Mouse (Mus musculus) mesoderm, embryonic 11.5 days (tissue): ENCODE data around the gene Casp4.

Source experiments
- DNase-seq: peaks from one replicate; pipeline ENCODE4 v3.0.0-alpha.2; 2012; ENCODE audit warnings: low read depth, low spot score

Casp4 gene

DNA sequence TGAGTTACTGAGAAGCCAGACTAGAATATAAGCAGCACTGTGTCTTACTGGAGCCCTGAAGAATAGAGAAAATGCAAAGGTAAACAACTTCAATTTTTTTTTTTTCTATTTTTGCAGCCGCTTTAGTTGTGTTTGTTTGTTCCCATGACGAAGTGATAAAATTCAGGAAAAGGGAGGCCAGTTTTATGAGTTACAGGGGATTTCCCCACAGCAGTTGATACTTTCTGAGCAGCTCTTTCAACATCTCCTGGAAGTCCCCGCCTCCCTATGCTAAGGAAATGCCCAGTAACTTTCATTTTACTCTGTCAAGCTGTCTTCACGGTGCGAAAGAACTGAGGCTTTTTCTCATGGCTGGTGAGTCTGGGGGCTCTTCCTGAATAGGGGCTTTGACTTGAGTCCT lies at the start of gene Casp4:
Casp4 (plus strand) TSS at position 268 of the 400 bp plus-strand sequence.
- DNase-seq = no peak

DNA sequence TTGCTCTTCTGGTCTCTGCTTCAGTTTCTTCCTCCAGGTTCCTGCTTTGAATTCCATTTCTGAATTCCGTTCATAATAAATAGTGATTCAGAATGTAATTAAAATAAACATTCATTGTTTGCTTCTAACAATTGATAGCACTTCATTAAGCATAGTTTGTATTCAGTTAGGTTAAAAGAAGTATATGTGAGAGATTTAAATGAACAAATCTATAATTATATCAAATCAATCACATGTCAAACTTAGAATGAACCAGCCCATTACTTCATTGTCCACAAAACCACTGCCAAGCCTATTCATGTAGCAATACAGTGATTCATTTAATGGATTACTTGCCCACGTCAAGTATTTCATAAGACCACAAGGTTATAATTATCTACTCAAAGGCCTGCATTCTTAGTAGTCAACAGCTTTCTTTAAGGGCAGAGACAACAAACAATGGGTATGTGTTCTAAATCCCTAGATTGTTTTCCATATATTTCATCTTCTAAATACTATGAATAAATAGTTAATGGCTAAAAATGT lies 44.6 kb upstream of the Casp4 start:
- no peak for DNase-seq

DNA sequence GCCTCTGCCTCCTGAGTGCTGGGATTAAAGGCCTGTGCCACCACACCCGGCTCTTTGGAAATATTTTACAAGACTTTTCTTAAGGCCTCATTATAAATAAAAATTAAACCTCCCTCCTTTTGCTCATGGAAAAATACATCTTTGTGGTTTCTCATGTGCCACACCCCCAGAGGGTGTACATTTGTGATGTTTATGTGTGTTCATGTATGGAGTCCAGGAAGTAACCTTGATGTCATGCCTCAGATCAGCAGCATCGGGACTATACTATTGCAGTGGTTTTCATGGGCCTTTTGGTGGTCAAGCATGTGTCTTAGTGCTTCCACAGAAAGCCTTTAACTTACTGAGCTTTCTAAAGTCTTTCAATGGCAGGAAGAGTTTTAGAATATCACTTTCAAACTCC lies 38.4 kb upstream of the Casp4 start:
- no peak for DNase-seq

DNA sequence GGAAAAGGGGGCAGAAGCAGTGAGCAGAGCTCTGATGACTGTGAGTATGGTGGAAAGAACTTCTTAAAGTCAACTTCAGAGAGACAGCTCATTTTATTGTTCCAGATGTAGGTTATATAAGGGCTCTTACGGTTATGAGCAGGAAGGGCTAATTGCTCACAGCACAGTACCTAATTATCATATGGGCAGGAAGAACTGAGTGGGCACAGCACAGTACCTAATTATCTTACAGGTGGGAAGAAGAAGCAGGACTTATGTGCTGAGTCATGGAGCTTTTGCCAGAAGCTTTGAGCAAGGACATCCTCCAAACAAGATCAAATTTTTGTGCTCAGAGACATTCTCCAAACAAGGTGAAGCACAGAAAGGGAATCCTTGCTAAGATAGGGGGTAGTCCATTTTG lies 37.7 kb upstream of the Casp4 start:
- no peak for DNase-seq

DNA sequence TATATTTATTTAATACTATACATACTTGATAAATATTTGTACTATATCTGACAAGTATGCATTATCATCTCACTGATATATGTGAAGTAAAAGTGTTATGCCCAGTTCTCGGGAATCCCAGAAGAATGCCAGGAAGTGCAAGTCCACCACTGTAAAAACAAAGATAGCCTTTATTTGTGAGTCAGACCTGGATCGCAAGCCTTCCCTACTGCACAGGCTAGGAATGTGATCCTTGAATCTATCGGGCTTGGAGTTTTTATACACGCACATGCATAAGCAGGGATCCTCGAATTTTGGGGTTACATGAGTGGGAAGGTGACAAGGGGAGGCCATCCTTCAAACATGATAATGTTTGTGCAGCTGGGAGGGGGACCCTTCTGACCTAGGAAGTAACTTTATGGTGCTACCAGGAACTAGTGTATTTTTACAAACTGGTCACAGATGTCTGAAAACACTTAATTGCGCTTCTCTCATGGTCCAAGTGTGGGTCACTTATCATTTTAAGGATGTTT lies 37.2 kb upstream of the Casp4 start:
- peak; percentile 14 for DNase-seq

DNA sequence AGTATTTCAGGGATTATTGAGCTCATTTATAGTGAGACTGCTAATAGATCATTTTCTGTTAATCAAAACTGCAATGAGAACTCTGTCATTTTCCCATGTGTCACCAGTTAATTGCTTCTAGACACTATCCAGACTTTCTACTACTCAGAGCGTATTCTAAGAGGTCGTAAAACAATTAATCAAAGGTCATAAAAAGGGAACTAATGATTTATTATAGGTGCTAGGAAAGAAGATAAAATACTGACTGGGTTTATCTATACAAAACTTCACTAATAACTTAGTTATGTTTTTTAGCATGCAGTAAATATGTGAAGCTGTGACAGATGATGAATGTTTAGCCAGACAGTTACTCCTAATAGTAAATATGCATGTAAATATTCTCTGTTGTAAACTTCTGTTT lies 22.6 kb upstream of the Casp4 start:
- no peak for DNase-seq

DNA sequence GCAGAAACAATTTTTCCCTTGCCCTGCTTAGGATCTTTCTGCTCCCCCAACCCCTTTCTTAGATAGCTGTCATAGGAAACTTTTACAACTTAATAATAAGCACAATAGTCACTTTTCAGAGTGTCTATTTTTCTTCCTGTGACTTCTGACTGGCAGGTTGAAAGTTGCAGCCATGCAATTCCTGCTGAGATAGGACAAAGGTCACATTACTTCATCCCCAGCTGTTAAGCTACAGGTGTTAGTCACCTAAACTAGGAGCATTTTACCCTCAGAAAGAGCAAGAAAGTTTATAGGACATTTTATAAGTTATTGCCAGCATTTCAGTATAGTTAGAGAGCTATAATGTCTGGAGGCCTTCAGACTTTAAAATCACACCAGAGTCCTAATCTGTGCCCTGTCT lies 22.0 kb upstream of the Casp4 start:
- peak; percentile 14 for DNase-seq

DNA sequence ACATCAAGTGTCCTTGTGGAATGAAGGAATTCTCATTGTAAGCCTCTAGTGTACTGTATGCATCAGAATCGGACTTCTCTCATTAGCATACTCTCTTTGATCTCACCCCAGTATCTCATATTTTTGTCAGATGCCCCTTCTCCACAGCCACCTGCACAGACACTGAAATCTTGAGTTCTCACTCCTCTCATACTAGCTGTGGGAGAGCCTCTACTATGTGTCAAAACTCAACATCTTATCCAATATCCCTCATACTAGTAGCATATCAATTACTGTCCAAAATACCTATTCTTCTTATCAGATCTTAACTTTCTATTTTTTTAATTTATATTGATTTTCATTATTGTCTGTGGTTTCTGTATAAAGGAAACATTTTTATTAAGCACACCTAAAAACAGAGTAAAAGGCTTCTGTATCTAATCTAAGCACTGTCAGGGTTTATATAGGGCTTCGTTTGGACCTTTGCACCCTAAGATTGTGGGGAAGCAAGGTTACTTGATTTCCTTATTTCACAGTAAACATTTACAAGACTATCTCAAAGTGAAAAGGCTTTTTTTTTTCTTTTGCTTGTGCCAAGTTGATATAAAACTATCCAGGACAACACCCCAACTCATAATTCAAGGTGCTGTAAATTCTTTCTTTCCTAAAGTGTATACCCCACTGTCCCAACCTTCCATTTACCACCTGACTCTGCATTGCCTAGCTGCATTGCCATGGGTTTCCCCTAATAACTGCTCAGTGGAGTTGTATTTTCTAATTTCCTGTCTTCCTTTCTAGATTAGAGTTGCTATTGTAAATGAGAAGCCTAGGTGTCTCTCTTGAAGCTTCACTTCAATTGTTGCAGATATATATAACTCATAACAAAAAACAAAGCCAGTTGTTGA lies 12.0 kb upstream of the Casp4 start:
- no peak for DNase-seq

DNA sequence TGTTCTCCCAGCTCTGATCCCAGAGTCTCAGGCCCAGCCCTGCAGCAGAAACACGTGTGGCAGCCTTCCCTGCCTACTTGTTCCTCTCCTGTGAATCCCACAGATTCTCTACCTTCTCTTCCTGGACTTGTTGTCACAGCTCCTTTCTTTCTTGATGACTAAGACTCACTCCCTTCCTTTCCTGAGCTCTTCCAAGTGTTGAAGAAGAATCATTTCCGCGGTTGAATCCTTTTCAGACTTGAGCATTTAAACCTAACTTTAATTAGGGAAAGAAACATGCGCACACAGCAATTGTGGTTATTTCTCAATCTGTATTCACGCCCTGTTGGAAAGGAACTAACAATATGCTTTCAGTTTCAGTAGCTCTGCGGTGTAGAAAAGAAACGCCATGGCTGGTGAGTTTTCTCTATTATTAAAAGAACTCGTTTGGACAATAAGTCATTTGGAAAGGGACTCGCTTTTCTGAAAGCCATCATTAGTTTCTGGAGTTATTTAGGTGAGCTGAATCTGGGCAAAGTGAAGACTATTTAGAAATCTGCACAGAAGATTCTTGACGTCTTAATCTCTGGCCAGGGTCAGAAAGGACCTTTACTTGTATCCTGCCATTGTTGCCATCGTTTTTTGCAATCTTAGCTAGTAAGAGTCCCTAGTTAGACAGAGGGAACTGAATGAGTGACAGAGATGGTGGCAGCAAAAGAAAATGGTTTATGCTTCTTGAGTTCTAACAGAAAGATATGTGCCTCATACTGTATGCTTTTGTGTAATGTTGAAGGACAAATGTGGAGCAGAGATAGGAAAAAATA lies 10.1 kb upstream of the Casp4 start, which contains the start of gene Casp1:
Casp1 (plus strand) TSS at position 189 of the 803 bp plus-strand sequence.
- DNase-seq = no peak

DNA sequence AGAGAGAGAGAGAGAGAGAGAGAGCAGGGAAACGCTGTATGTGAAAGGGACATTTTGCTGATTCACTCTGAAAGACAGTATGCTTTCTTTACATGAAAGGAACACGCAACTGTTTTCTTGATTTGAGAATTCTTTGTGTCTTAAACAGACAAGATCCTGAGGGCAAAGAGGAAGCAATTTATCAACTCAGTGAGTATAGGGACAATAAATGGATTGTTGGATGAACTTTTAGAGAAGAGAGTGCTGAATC lies 9.6 kb upstream of the Casp4 start:
- DNase-seq = no peak

DNA sequence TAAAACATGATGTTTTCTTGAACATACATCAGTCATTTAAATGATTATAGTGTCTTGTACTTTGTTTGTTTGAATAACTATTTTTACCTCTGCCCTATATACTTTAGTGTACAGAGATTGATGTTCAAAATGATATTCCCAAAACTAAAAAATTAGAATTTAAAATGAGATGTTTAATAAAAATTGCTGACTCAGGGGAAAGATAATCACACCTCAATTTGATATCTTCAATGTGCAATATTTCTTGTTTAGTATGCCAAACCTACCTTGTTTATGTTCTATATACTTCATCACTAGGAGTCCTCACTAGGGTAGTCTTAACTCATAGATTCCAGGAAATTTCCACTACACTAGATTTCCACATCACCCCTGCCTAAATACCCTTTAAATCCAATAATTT lies 1.5 kb downstream of the Casp4 start:
- no peak for DNase-seq

DNA sequence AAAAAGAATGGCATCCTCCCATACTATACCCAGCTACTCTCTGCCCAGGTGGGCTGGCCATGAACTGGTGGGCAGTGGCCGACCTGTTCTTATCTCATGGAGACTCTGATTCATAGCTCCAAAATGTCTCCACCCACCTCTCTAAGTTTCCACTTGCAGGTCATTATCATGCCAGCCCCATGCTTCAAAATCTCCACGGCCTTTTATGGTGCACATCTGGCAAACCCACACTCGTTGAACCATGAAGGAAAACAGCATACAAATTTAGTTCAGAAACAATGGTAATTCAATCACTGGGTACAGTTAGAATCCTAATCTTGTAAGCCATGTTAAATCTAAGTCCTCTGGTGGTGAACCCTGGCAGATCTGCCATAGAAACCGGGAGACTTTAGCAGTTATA lies 2.8 kb downstream of the Casp4 start:
- DNase-seq = no peak

DNA sequence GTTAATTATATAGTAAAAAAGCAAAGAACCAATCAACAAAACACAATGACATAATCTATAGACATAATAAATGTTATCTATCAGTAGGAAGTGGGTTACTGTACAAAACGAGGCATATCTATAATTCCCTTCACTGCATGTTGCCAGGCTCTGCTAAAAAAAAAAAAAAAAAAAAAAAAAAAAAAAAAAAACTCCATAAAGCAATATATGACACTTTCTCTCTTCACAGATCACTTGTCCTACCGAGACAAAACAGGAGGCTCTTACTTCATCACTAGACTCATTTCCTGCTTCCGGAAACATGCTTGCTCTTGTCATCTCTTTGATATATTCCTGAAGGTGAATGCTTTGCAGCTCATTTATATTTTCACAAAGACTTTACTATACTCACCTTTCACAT lies 19.6 kb downstream of the Casp4 start:
- no peak for DNase-seq

DNA sequence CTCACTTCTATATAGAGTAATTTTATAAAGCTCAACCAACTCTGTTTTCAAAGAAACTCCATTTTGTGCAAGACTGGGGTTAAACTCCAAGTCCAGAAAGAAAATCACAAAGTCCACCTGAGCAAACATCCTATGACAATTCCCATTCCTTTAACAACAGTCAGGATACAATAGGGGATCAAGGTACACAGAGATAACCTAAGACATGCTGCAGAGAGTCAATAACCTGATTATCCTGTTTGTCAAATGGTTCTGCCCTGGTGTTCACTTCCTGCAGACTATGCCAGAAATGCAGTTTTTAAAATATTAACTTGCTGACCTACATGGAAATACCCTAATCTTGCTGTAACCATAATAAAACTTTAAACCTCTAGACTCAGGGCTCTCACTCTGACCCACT lies 23.8 kb downstream of the Casp4 start:
- DNase-seq = no peak

DNA sequence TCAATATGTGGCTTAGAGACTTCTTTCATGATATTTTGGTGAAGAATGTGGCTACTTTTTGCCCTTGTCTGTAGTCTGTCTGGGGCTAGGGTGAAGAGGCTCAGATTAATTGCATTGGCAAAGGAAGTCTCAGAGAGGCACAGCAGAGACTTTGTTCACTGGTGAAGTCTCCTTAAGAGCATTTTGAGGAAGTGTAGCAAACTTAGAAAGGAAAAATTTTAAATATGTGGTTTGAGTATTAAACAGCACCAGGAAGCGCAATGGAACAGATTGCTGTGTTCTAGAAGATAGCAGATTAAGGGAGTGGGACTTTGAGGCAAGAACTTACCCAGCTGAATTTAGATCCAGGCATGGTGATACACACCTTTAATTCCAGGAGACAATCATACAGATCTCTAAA lies 24.8 kb downstream of the Casp4 start:
- no peak for DNase-seq

DNA sequence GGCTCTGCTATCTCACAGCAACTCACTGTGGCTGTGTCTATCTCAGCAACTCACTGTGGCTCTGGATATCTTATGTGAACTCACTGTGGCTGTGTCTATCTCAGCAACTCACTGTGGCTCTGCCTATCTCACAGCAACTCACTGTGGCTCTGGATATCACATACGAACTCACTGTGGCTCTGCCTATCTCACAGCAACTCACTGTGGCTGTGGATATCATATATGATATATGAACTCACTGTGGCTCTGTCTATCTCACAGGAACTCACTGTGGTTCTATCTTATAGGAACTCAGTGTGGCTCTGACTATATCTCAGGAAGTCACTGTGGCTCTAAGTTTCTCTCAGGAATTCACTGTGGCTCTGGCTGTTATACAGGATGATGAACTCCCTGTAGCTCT lies 34.5 kb downstream of the Casp4 start:
- no peak for DNase-seq

DNA sequence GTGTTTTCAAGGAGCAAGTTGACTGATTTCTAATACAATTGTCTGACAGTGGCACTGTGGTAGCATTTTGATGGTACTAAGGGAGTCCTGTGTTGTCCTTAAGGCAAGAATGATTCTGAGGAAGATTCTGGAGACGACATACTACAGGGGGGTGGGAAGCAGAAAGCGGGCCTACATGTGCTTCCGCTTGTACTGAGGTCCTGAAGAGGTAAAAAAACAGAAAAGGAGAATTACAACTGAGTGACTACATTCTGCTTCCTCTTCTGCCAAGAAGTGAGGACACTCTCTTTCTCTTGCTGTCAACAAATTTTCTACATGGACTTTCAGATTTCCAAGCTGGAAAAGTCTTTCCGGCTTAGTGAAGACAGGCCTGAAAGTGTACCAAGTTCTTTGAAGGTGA lies 35.5 kb downstream of the Casp4 start:
- no peak for DNase-seq

DNA sequence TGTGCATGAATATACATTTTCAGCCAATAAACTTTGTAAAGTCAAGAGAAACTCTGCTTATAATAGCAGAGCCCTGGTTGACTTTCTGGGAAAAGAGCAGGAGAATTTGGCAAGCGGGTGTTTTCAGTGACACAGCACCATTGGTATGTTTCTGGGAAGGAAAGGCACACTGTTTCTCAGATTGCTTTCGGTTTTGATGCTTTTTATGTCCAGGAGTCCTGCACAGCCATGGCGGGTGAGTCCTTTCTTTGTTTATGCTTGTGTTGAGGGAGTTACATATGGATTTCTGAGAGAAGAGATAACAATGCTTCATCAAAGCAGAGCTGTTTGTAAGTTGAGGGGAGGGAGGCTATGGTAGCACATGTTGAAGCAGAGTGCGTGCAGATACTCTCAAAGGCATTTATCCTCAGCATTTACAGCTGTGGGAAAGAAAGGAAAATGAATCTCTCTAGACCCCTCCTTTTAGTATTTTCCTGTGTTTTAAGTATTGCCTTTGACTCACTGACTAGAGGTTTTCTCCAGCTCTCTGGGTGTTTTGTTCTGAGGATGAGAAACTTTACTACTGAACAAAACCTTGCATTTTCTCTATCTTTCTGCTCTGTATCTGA lies 36.8 kb downstream of the Casp4 start, which contains the start of gene Casp12:
Casp12 (plus strand) TSS at position 140 of the 608 bp plus-strand sequence.
- DNase-seq = no peak

DNA sequence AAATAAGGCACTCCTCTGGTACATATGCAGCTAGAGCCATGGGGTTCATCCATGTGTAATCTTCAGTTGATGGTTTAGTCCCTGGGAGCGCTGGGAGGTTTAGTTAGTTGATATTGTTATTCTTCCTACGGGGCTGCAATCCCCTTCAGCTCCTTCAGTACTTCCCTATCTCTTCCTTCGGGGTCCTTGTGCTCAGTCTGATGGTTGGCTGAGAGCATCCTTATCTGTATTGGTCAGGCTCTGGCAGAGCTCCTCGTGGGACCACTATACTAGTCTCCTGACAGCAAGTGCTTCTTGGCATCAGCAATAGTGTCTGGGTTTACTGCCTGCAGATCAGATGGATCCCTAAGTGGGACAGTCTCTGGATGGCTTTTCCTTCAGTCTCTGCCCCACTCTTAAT lies 38.8 kb downstream of the Casp4 start:
- no peak for DNase-seq

DNA sequence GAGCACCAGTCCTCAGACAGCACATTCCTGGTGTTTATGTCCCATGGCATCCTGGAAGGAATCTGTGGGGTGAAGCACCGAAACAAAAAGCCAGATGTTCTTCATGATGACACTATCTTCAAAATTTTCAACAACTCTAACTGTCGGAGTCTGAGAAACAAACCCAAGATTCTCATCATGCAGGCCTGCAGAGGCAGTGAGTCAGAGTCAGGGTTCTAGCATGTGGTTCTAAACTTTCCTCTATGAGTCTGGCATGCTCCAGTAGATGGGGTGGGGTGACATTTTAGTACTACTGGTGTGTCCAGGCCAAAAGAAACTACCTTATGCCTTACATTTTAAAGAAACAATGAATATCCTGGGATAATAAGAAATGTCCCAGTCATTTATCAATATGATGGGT lies 45.0 kb downstream of the Casp4 start:
- DNase-seq = no peak

DNA sequence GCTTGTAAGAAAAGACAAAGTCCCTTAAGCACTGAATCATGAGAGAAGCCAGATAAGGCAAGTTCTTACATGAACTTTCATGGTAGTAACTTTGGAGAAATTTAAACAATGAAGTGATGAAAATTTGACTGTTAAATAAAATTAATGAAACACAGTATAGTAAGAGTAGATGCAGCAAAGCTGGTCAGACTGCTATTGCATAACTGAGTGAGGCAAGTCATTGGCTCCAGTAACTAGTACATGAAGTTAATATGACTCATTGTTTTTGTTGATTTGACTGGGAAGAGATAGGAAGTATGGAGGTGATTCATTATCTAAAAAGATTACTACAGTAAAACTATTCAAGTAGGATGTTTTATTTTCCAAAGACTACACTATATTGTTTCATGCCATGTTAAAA lies 48.2 kb downstream of the Casp4 start:
- no peak for DNase-seq
